Mouse (Mus musculus) CH12.LX (cell line): ENCODE measurements at regions not wholly inside any gene's neighbourhood (a gene's known extent, or its start where the extent isn't known, plus 50 kb on each side); places are given as distances from the start of the nearest gene placed in this dataset.

ENCODE experiments used
- DNase-seq: peaks from one replicate; pipeline ENCODE4 v3.0.0-alpha.2; 2013; ENCODE audit errors: extremely low read depth
- H3K27ac ChIP-seq: 2 replicates; pipeline ENCODE4 v1.5.1; 2012; ENCODE audit warnings: low read depth, mild to moderate bottlenecking, control low read depth, moderate library complexity; ENCODE audit not compliant: insufficient read depth
- H3K27me3 ChIP-seq: replicated peaks from 2 replicates; pipeline ENCODE3; 2012; ENCODE audit warnings: inconsistent platforms
- H3K36me3 ChIP-seq, 2 experiments: replicated peaks in 1 of 2; 2 replicates each; pipeline versions ENCODE3 to v1.6.1; 2012; ENCODE audit warnings: inconsistent platforms in 1 of 2, low read length in 1 of 2, mild to moderate bottlenecking in 1 of 2, mixed read lengths in 1 of 2, moderate library complexity in 1 of 2; ENCODE audit not compliant: control insufficient read depth in 1 of 2, insufficient read depth in 1 of 2
- H3K4me1 ChIP-seq, 2 experiments: 2 replicates each; pipeline ENCODE4 v1.6.1; 2012; ENCODE audit warnings: inconsistent platforms in 1 of 2, moderate library complexity in 1 of 2; ENCODE audit not compliant: insufficient read depth in 2 of 2, control insufficient read depth in 1 of 2
- H3K4me2 ChIP-seq: 2 replicates; pipeline ENCODE4 v1.6.1; 2012; ENCODE audit warnings: low read depth, mild to moderate bottlenecking, control low read depth; ENCODE audit not compliant: poor library complexity, insufficient read depth, severe bottlenecking
- H3K4me3 ChIP-seq, 3 experiments: fragments of 150-350 bp in 1 of 3; sonication (generic) in 1 of 3; replicated peaks in 1 of 3; 2 replicates each; pipeline versions ENCODE3 to v1.5.1; 2011 to 2012; ENCODE audit warnings: low read depth in 2 of 3, low read length in 2 of 3, mild to moderate bottlenecking in 2 of 3, moderate library complexity in 2 of 3, control low read depth in 1 of 3, improper control_type of control experiment in 1 of 3, inconsistent platforms in 1 of 3, mixed read lengths in 1 of 3; ENCODE audit not compliant: poor library complexity in 1 of 3
- H3K79me2 ChIP-seq: replicated peaks from 2 replicates; pipeline ENCODE4 v1.6.1; 2012; ENCODE audit warnings: mild to moderate bottlenecking, moderate library complexity; ENCODE audit not compliant: control insufficient read depth, poor library complexity, insufficient read depth, severe bottlenecking; ENCODE audit errors: extremely low read depth
- H3K9ac ChIP-seq: 2 replicates; pipeline ENCODE4 v1.6.1; 2012; ENCODE audit warnings: low read depth, mild to moderate bottlenecking, control low read depth, moderate library complexity; ENCODE audit not compliant: insufficient read depth
- H3K9me3 ChIP-seq: replicated peaks from 2 replicates; pipeline ENCODE3; 2012; ENCODE audit warnings: low read length, inconsistent platforms, mixed read lengths
- CTCF ChIP-seq, 2 experiments: IDR thresholded peaks in 1 of 2; conservative IDR thresholded peaks in 1 of 2; 2 replicates each; pipeline ENCODE4 v1.5.1; 2011 to 2012; ENCODE audit warnings: low read depth in 2 of 2, low read length in 2 of 2, improper control_type of control experiment in 1 of 2, inconsistent platforms in 1 of 2, mild to moderate bottlenecking in 1 of 2, moderate library complexity in 1 of 2
- E2F4 ChIP-seq: IDR thresholded peaks from 2 replicates; pipeline ENCODE4 v1.6.1; 2011; ENCODE audit warnings: low read depth, low read length, improper control_type of control experiment; ENCODE audit not compliant: insufficient replicate concordance
- GABPA ChIP-seq: IDR thresholded peaks from 2 replicates; pipeline ENCODE4 v1.6.1; 2012; ENCODE audit warnings: low read depth, low read length, improper control_type of control experiment, inconsistent platforms; ENCODE audit not compliant: insufficient replicate concordance
- HCFC1 ChIP-seq: IDR thresholded peaks from 2 replicates; pipeline ENCODE4 v1.6.1; 2012; ENCODE audit warnings: low read depth, mild to moderate bottlenecking, inconsistent platforms, low read length, improper control_type of control experiment
- MEF2A ChIP-seq: IDR thresholded peaks from 2 replicates; pipeline ENCODE4 v1.6.1; 2014; ENCODE audit warnings: low read depth, mild to moderate bottlenecking, inconsistent platforms, low read length, improper control_type of control experiment, borderline replicate concordance
- MXI1 ChIP-seq: IDR thresholded peaks from 2 replicates; pipeline ENCODE4 v1.6.1; 2011; ENCODE audit warnings: mild to moderate bottlenecking, low read depth, low read length, improper control_type of control experiment
- RAD21 ChIP-seq: IDR thresholded peaks from 2 replicates; pipeline ENCODE4 v1.6.1; 2011; ENCODE audit warnings: low read depth, mild to moderate bottlenecking, low read length, improper control_type of control experiment, moderate library complexity
- SMC3 ChIP-seq: IDR thresholded peaks from 2 replicates; pipeline ENCODE4 v1.6.1; 2011; ENCODE audit warnings: low read depth, low read length, improper control_type of control experiment
- ZNF384 ChIP-seq: IDR thresholded peaks from 2 replicates; pipeline ENCODE4 v1.6.1; 2012; ENCODE audit warnings: low read depth, low read length, improper control_type of control experiment, inconsistent platforms
- dilution Hi-C: fragments of 300-500 bp; cut with MboI; formaldehyde crosslinking; loops from 2 replicates; pipeline ENCODE4 v1.14.3; 2020; ENCODE audit warnings: low sequenced_read_pairs; ENCODE audit not compliant: extremely low pct_unique_long_range_greater_than_20kb, extremely low pct_ligation_motif_present
- in situ Hi-C: fragments of 300-500 bp; cut with MboI; formaldehyde crosslinking; loops from 3 replicates; pipeline ENCODE4 v1.14.3; 2019; ENCODE audit warnings: low sequenced_read_pairs, low pct_ligation_motif_present, low pct_unique_long_range_greater_than_20kb, mixed read lengths

DNA sequence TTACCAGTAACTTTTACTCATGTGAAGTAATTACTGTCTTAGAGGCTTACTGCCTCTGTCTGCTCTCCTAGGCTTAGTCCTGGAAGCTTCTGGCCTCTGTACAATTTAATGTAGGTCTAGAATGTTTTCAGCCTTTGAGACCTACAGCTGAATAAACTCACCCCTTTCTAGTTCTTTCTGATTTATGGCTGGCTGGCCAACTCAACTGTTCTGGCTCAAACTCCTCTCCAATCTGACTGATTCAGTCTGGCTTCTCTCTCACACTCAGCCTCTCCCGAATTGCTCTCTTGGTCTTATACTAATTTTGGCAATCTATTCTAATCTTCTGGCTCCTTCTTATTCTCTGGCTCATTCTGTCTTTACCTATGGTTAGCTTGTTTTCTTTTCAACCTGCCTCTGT lies 87.0 kb upstream of the Dnajc19 start:
- dilution Hi-C loops: no loop called here

DNA sequence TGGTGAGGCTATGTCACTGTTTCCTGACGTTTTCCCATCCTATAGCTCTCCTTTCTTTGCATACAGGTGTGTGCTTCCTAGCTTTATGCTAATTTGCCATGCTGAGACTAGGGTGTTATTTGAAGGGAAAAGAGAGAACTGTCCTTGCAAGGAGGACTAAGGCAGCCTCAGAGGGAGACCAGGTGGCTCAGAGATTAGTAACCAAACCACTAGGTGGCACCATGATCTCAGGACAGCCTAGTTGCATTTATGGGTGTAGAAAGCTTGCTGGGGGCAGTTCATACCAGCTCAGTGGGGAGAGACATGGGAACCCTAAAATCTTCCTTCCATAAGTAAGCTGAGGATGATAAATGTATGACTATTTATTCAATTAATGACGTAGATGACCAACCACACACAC lies 68.9 kb upstream of the Dnajc19 start:
- no peaks in the 10 kb centered on the region for H3K4me1 ChIP-seq
- peak; percentile 39 for DNase-seq
- no peak overlapping the region for H3K9ac ChIP-seq
- H3K79me2 ChIP-seq: no peaks in the 10 kb centered on the region
- dilution Hi-C loops: no loop called here
- no peak overlapping the region for H3K27ac ChIP-seq
- no peak overlapping the region for H3K4me3 ChIP-seq
- no peaks in the 10 kb centered on the region for H3K27me3 ChIP-seq
- H3K4me2 ChIP-seq: no peak overlapping the region
- in situ Hi-C loops: no loop called here
- H3K9me3 ChIP-seq: no peaks in the 10 kb centered on the region
- TF ChIP-seq GABPA (no peak), SMC3 (peak; percentile 29), RAD21 (peak; percentile 51), CTCF (conservative IDR thresholded peaks at IDR 0.05 in 1 of 2, IDR thresholded peaks at IDR 0.05 in 1 of 2; ENCODE audit: low read depth in 2 of 2, low read length in 2 of 2) (peak; percentile 17 to 55; a peak in 2 of 4 replicates)
- TF ChIP-seq, all 38 proteins: peak for 3
- H3K36me3 ChIP-seq: no peaks in the 10 kb centered on the region

More for the DNA sequence above, 87.0 kb upstream of the Dnajc19 start:
- Histone ChIP-seq H3K79me2 (no peaks in the 10 kb centered on the region), H3K27ac (no peak overlapping the region), H3K4me1 (peaks cover 0 to 9% of the 10 kb centered on the region in 2 experiments; a peak in 2 of 4 replicates), H3K36me3 (no peaks in the 10 kb centered on the region), H3K27me3 (no peaks in the 10 kb centered on the region), H3K9ac (no peak overlapping the region), H3K4me2 (no peak overlapping the region), H3K4me3 (no peak overlapping the region), H3K9me3 (no peaks in the 10 kb centered on the region)
- no peak for DNase-seq
- no peak for TF ChIP-seq MXI1
- no peak for TF ChIP-seq ZNF384
- no peak for TF ChIP-seq GABPA
- no peak for TF ChIP-seq E2F4
- TF ChIP-seq HCFC1: no peak
- in situ Hi-C loops: no loop called here

DNA sequence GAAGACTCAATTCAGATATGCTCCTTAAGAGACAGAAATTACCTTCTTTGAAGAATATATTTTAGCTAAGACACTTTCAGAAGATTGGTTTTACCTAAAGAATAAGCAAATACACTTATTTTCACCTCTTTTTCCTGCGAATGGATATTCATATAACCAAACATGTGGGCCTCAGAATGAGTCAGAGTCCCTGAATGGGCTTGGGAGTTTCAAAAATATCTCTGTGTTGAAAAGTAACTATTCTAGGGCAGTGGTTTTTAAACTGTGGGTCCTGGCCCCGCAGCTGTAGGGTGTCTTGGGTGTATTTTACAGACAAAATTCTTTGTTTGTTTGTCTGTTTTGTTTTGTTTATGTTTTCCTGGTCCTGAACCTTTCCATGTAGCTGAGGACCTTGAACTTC lies 62.5 kb upstream of the Dnajc19 start:
- dilution Hi-C loops (no loop called here), in situ Hi-C loops (no loop called here)
- DNase-seq: no peak
- H3K36me3 ChIP-seq: no peaks in the 10 kb centered on the region
- TF ChIP-seq HCFC1: no peak
- TF ChIP-seq MEF2A: peak; percentile 72
- peaks cover 0 to 30% of the 10 kb centered on the region in 2 experiments; a peak in 2 of 4 replicates for H3K4me1 ChIP-seq
- peaks cover 7% of the 10 kb centered on the region for H3K9me3 ChIP-seq
- H3K9ac ChIP-seq: no peak overlapping the region
- no peaks in the 10 kb centered on the region for H3K79me2 ChIP-seq
- H3K4me2 ChIP-seq: no peak overlapping the region
- no peak overlapping the region for H3K4me3 ChIP-seq
- no peaks in the 10 kb centered on the region for H3K27me3 ChIP-seq
- no peak overlapping the region for H3K27ac ChIP-seq
